Mouse (Mus musculus): ENCODE results near the gene Tmem72.

The Tmem72 gene

GRCm38 (mm10) chr6:116677321-116677720, 39.4 kb downstream of the Tmem72 start:
- DNase-seq: no peak

GRCm38 (mm10) chr6:116676355-116676913, 40.3 kb downstream of the Tmem72 start:
- no peak for DNase-seq

GRCm38 (mm10) chr6:116674283-116674886, 42.3 kb downstream of the Tmem72 start:
- DNase-seq: no peak

- peak; percentile 80 for DNase-seq
These were observed 43.0 kb downstream of the Tmem72 start, which contains the start of gene Rassf4 for GRCm38 (mm10) chr6:116673471-116674282. Gene Rassf4 (minus strand): TSS chr6:116673952.

GRCm38 (mm10) chr6:116672349-116672748, 44.4 kb downstream of the Tmem72 start:
- no peak for DNase-seq

- no peak for DNase-seq
These were observed 44.9 kb downstream of the Tmem72 start for GRCm38 (mm10) chr6:116671768-116672167.

GRCm38 (mm10) chr6:116671031-116671430, 45.7 kb downstream of the Tmem72 start:
- no peak for DNase-seq

- DNase-seq: no peak
These were observed 46.6 kb downstream of the Tmem72 start for GRCm38 (mm10) chr6:116670144-116670543.

- DNase-seq: no peak
These were observed 47.8 kb downstream of the Tmem72 start for GRCm38 (mm10) chr6:116668682-116669470.

- DNase-seq: no peak
These were observed 49.3 kb downstream of the Tmem72 start for GRCm38 (mm10) chr6:116667382-116667781.

GRCm38 (mm10) chr6:116666892-116667291, 49.8 kb downstream of the Tmem72 start:
- no peak for DNase-seq

- DNase-seq: no peak
These were observed 50.5 kb downstream of the Tmem72 start for GRCm38 (mm10) chr6:116666085-116666750.

GRCm38 (mm10) chr6:116664830-116665229, 51.9 kb downstream of the Tmem72 start:
- no peak for DNase-seq

GRCm38 (mm10) chr6:116664031-116664430, 52.7 kb downstream of the Tmem72 start:
- no peak for DNase-seq

- DNase-seq: no peak
These were observed 53.3 kb downstream of the Tmem72 start for GRCm38 (mm10) chr6:116663364-116663763.

- peak; percentile 49 for DNase-seq
These were observed 62.8 kb downstream of the Tmem72 start for GRCm38 (mm10) chr6:116653684-116654454.

- no peak for DNase-seq
These were observed 63.5 kb downstream of the Tmem72 start for GRCm38 (mm10) chr6:116653191-116653590.

- no peak for DNase-seq
These were observed 65.1 kb downstream of the Tmem72 start for GRCm38 (mm10) chr6:116651437-116652118.

GRCm38 (mm10) chr6:116650406-116650805, 66.3 kb downstream of the Tmem72 start, which contains the start of gene Depp1:
Gene Depp1 (plus strand): TSS chr6:116650609.
- no peak for DNase-seq

- no peak for DNase-seq
These were observed 66.9 kb downstream of the Tmem72 start for GRCm38 (mm10) chr6:116649811-116650210.

- DNase-seq: no peak
These were observed 69.0 kb downstream of the Tmem72 start for GRCm38 (mm10) chr6:116647763-116648162.

All from thymus, postnatal 14 days (tissue).